Mouse (Mus musculus): ENCODE data around the gene 2310061N02Rik. TPM values are rescaled to one million over a fixed set of nuclear protein-coding genes. Genes with fewer than 3 reads are reported as not detected.

2310061N02Rik gene
- polyA plus RNA-seq, 1 experiment from 2014 or later, result not detected

- Histone ChIP-seq H3K4me2 (replicated peaks) (no peak overlapping the region), H3K27ac (no peak overlapping the region), H3K36me3 (no peaks in the 10 kb centered on the region), H3K4me3 (replicated peaks) (no peak overlapping the region), H3K9ac (no peak overlapping the region), H3K4me1 (replicated peaks) (no peaks in the 10 kb centered on the region), H3K9me3 (no peaks in the 10 kb centered on the region), H3K27me3 (replicated peaks) (no peaks in the 10 kb centered on the region)
- ATAC-seq, result no peak
- 66% methylated on average over 2 of the region's 2 CpGs for WGBS
Measured at GRCm38 (mm10) chr16:88681282-88681681, 26.5 kb downstream of the 2310061N02Rik start.

- Histone ChIP-seq H3K27me3 (replicated peaks) (no peaks in the 10 kb centered on the region), H3K9ac (no peak overlapping the region), H3K4me1 (replicated peaks) (no peaks in the 10 kb centered on the region), H3K36me3 (no peaks in the 10 kb centered on the region), H3K4me2 (replicated peaks) (no peak overlapping the region), H3K27ac (no peak overlapping the region), H3K4me3 (replicated peaks) (no peak overlapping the region), H3K9me3 (no peaks in the 10 kb centered on the region)
- no peak for ATAC-seq
- WGBS, result 75% methylated on average over 6 of the region's 6 CpGs
Measured at GRCm38 (mm10) chr16:88679099-88679498, 28.7 kb downstream of the 2310061N02Rik start.

GRCm38 (mm10) chr16:88671571-88671970, 36.2 kb downstream of the 2310061N02Rik start, which contains the start of gene Krtap27-1:
Gene Krtap27-1 (minus strand): TSS chr16:88671671.
- no peak within 1 kb of the TSS for H3K4me3 ChIP-seq (replicated peaks)
- no peak within 1 kb of the TSS for H3K4me2 ChIP-seq (replicated peaks)
- 94% methylated on average over 4 of the region's 4 CpGs for WGBS
- no peaks in the 10 kb centered on the region for H3K36me3 ChIP-seq
- H3K4me1 ChIP-seq (replicated peaks), result no peaks in the 10 kb centered on the region
- no peaks in the 10 kb centered on the region for H3K27me3 ChIP-seq (replicated peaks)
- no peaks in the 10 kb centered on the region for H3K9me3 ChIP-seq
- ATAC-seq, result no peak
- no peak within 1 kb of the TSS for H3K27ac ChIP-seq
- no peak within 1 kb of the TSS for H3K9ac ChIP-seq

DNA sequence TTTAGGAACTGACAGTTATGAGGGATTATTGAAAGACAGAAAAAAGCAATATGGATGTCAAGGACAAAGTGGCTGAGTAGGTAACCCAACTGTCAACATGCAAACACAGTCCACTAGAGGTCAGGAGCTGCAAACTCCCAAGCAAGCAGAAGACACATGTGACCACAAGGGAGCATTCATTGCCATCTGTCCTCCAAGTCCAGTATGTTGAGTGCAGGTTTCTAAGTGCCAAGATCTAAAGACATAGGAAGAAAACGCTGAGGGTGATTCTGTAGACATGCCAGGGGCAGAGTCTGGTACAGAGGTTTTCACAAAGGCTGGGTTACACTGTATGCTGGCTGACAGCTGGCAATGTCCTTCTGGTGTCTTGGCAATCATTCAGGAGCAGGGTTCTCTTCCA, 50.3 kb downstream of the 2310061N02Rik start:
- H3K4me1 ChIP-seq (replicated peaks), result no peaks in the 10 kb centered on the region
- H3K27ac ChIP-seq, result no peak overlapping the region
- 48% methylated on average over 1 of the region's 1 CpGs for WGBS
- H3K36me3 ChIP-seq, result no peaks in the 10 kb centered on the region
- ATAC-seq, result peak; percentile 66; the same call in 1 of the 2 replicates
- H3K4me3 ChIP-seq (replicated peaks), result no peak overlapping the region
- no peak overlapping the region for H3K4me2 ChIP-seq (replicated peaks)
- no peak overlapping the region for H3K9ac ChIP-seq
- no peaks in the 10 kb centered on the region for H3K9me3 ChIP-seq
- no peaks in the 10 kb centered on the region for H3K27me3 ChIP-seq (replicated peaks)

Other genes starting within 250 kb of the 2310061N02Rik start
- not detected in 2 replicates for gene Cldn17, start 201.0 kb downstream of the 2310061N02Rik start, polyA plus RNA-seq (2015; fragmentation: Nextera tagmentation; extraction: Ambion mirVana)
- 72.7 and 77.0 TPM in 2 replicates for gene Cldn8, start 144.8 kb downstream of the 2310061N02Rik start, polyA plus RNA-seq (2015; fragmentation: Nextera tagmentation; extraction: Ambion mirVana)
- gene Krtap24-1, start 95.7 kb downstream of the 2310061N02Rik start, polyA plus RNA-seq (2015; fragmentation: Nextera tagmentation; extraction: Ambion mirVana), result not detected in 2 replicates
- not detected in 2 replicates for gene 2310079G19Rik, start 80.3 kb downstream of the 2310061N02Rik start, polyA plus RNA-seq (2015; fragmentation: Nextera tagmentation; extraction: Ambion mirVana)
- not detected in 2 replicates for gene Krtap26-1, start 60.2 kb downstream of the 2310061N02Rik start, polyA plus RNA-seq (2015; fragmentation: Nextera tagmentation; extraction: Ambion mirVana)
- not detected in 2 replicates for gene Krtap27-1, start 36.3 kb downstream of the 2310061N02Rik start, polyA plus RNA-seq (2015; fragmentation: Nextera tagmentation; extraction: Ambion mirVana)
- not detected in 2 replicates for gene Krtap13-1, start 20.9 kb upstream of the 2310061N02Rik start, polyA plus RNA-seq (2015; fragmentation: Nextera tagmentation; extraction: Ambion mirVana)
- not detected in 2 replicates for gene Krtap13, start 43.7 kb upstream of the 2310061N02Rik start, polyA plus RNA-seq (2015; fragmentation: Nextera tagmentation; extraction: Ambion mirVana)
- gene 2310034C09Rik, start 50.9 kb upstream of the 2310061N02Rik start, polyA plus RNA-seq (2015; fragmentation: Nextera tagmentation; extraction: Ambion mirVana), result not detected in 2 replicates
- gene 2310057N15Rik, start 66.2 kb upstream of the 2310061N02Rik start, polyA plus RNA-seq (2015; fragmentation: Nextera tagmentation; extraction: Ambion mirVana), result not detected in 2 replicates
- gene Gm5965, start 69.9 kb upstream of the 2310061N02Rik start, polyA plus RNA-seq (2015; fragmentation: Nextera tagmentation; extraction: Ambion mirVana), result not detected in 2 replicates
- not detected in 2 replicates for gene Gm20741, start 104.3 kb upstream of the 2310061N02Rik start, polyA plus RNA-seq (2015; fragmentation: Nextera tagmentation; extraction: Ambion mirVana)
- not detected in 2 replicates for gene Krtap15, start 112.3 kb upstream of the 2310061N02Rik start, polyA plus RNA-seq (2015; fragmentation: Nextera tagmentation; extraction: Ambion mirVana)
- gene Krtap14, start 118.2 kb upstream of the 2310061N02Rik start, polyA plus RNA-seq (2015; fragmentation: Nextera tagmentation; extraction: Ambion mirVana), result not detected in 2 replicates
- not detected in 2 replicates for gene Krtap19-1, start 161.4 kb upstream of the 2310061N02Rik start, polyA plus RNA-seq (2015; fragmentation: Nextera tagmentation; extraction: Ambion mirVana)
- gene Krtap19-2, start 166.3 kb upstream of the 2310061N02Rik start, polyA plus RNA-seq (2015; fragmentation: Nextera tagmentation; extraction: Ambion mirVana), result not detected in 2 replicates
- not detected in 2 replicates for gene Krtap19-3, start 170.1 kb upstream of the 2310061N02Rik start, polyA plus RNA-seq (2015; fragmentation: Nextera tagmentation; extraction: Ambion mirVana)
- gene Krtap19-4, start 177.1 kb upstream of the 2310061N02Rik start, polyA plus RNA-seq (2015; fragmentation: Nextera tagmentation; extraction: Ambion mirVana), result not detected in 2 replicates
- gene Krtap19-5, start 188.5 kb upstream of the 2310061N02Rik start, polyA plus RNA-seq (2015; fragmentation: Nextera tagmentation; extraction: Ambion mirVana), result not detected in 2 replicates
- gene Krtap19-9b, start 224.3 kb upstream of the 2310061N02Rik start, polyA plus RNA-seq (2015; fragmentation: Nextera tagmentation; extraction: Ambion mirVana), result not detected in 2 replicates

Data from intestine, embryonic 15.5 days (tissue).